Mouse (Mus musculus): ENCODE measurements around the gene Bckdk. TPM values are rescaled to one million over a fixed set of nuclear protein-coding genes. Genes with fewer than 3 reads are reported as not detected.

Bckdk gene
- polyA plus RNA-seq, 1 experiment from 2014 or later: 69.2 TPM

DNA sequence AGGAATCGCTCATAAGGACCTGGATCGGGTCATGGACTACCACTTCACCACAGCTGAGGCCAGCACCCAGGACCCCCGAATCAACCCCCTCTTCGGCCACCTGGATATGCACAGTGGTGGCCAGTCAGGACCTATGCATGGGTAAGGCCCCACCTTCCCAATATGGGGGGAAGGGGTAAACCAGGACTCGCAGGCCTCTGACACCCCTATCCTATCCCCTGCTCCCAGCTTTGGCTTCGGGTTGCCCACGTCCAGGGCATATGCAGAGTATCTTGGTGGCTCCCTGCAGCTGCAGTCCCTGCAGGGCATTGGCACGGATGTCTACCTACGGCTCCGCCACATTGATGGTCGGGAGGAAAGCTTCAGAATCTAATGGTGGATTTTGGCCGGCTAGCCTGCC, 4.1 kb downstream of the Bckdk start:
- no peak overlapping the region for H3K27ac ChIP-seq

DNA sequence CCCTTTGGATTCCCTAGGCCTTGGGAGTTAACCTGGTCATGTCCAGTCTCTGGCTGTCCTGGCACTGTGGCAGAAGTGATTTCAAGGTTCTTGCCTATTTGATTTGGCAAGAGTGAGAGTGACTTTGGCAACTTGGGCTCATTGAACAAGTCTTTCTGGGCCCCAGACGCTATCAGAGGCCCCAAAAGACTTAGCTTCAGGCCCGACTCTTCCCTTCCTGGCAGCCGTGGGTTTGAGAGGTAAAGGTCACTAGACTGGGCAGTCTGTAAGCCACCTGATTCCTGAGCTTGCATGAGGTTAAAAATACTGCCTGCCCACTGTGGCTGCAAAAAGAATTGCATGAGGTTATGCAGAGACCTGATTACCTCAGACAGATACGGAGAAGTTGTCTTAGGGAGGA, 4.8 kb downstream of the Bckdk start:
- peaks cover 17% of the 10 kb centered on the region for H3K4me1 ChIP-seq (replicated peaks; ENCODE audit: control insufficient read depth, insufficient read depth, low read length)
- no peaks in the 10 kb centered on the region for H3K9me3 ChIP-seq (ENCODE audit: control insufficient read depth, low read length)
- H3K27ac ChIP-seq: no peak overlapping the region
- 94% methylated on average over 4 of the region's 4 CpGs for WGBS
- H3K4me2 ChIP-seq (replicated peaks): no peak overlapping the region
- no peaks in the 10 kb centered on the region for H3K27me3 ChIP-seq (ENCODE audit: control insufficient read depth, insufficient read depth, low read length)
- no peak overlapping the region for H3K4me3 ChIP-seq (replicated peaks; ENCODE audit: low read length)
- H3K36me3 ChIP-seq (replicated peaks; ENCODE audit: control insufficient read depth, insufficient read depth): peaks cover 32% of the 10 kb centered on the region
- ATAC-seq (ENCODE audit: low FRiP score) (no peak), DNase-seq (ENCODE audit: low spot score) (no peak)
- no peak overlapping the region for H3K9ac ChIP-seq

More for the DNA sequence above, 4.1 kb downstream of the Bckdk start:
- Histone ChIP-seq H3K4me3 (replicated peaks; ENCODE audit: low read length) (no peak overlapping the region), H3K9me3 (ENCODE audit: control insufficient read depth, low read length) (no peaks in the 10 kb centered on the region), H3K4me1 (replicated peaks; ENCODE audit: control insufficient read depth, insufficient read depth, low read length) (peaks cover 14% of the 10 kb centered on the region), H3K9ac (no peak overlapping the region), H3K36me3 (replicated peaks; ENCODE audit: control insufficient read depth, insufficient read depth) (peaks cover 32% of the 10 kb centered on the region), H3K27me3 (ENCODE audit: control insufficient read depth, insufficient read depth, low read length) (no peaks in the 10 kb centered on the region), H3K4me2 (replicated peaks) (no peak overlapping the region)
- DNase-seq (ENCODE audit: low spot score): no peak
- ATAC-seq (ENCODE audit: low FRiP score): no peak
- WGBS: 95% methylated on average over 12 of the region's 12 CpGs

- H3K36me3 ChIP-seq (replicated peaks; ENCODE audit: control insufficient read depth, insufficient read depth): peaks cover 40% of the 10 kb centered on the region
- 1% methylated on average over 40 of the region's 40 CpGs for WGBS
- ATAC-seq (ENCODE audit: low FRiP score) (peak; percentile 96), DNase-seq (ENCODE audit: low spot score) (peak; percentile 95)
- H3K4me3 ChIP-seq (replicated peaks; ENCODE audit: low read length): peak within 1 kb of the TSS; percentile 71
- peak within 1 kb of the TSS; percentile 79 for H3K4me2 ChIP-seq (replicated peaks)
- no peaks in the 10 kb centered on the region for H3K27me3 ChIP-seq (ENCODE audit: control insufficient read depth, insufficient read depth, low read length)
- peaks cover 9% of the 10 kb centered on the region for H3K4me1 ChIP-seq (replicated peaks; ENCODE audit: control insufficient read depth, insufficient read depth, low read length)
- H3K27ac ChIP-seq: peak within 1 kb of the TSS; percentile 87
- H3K9ac ChIP-seq: peak within 1 kb of the TSS; percentile 72
- no peaks in the 10 kb centered on the region for H3K9me3 ChIP-seq (ENCODE audit: control insufficient read depth, low read length)
Measured at GRCm38 (mm10) chr7:127912190-127912871, 8.4 kb downstream of the Bckdk start, which contains the start of gene Kat8. TSS of gene Kat8 (plus strand) at chr7:127912516.

DNA sequence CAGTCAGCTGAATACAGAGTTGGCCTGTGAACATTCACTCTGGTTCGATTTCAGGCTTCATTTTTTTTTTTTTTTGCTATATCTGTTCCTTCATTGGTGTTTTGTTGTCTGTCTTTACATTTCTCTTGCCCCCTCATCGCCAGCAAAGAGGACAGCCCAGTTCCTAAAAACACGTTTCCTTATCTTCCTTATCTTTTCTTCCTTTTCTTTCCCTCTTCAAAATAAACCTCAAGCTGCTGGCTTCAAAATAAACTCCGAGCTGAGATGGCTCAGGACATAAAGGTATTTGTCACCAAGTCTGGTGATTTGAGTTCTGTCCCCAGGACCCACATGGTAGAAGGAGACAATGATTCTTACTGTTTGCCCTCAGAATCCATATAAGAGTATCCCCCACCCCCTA, 9.1 kb downstream of the Bckdk start:
- ATAC-seq (ENCODE audit: low FRiP score) (no peak), DNase-seq (ENCODE audit: low spot score) (no peak)
- Histone ChIP-seq H3K4me3 (replicated peaks; ENCODE audit: low read length) (peak overlapping the region; percentile 71), H3K36me3 (replicated peaks; ENCODE audit: control insufficient read depth, insufficient read depth) (peaks cover 39% of the 10 kb centered on the region), H3K4me1 (replicated peaks; ENCODE audit: control insufficient read depth, insufficient read depth, low read length) (peaks cover 9% of the 10 kb centered on the region), H3K9me3 (ENCODE audit: control insufficient read depth, low read length) (no peaks in the 10 kb centered on the region), H3K27ac (no peak overlapping the region; the same call in 1 of the 2 replicates), H3K27me3 (ENCODE audit: control insufficient read depth, insufficient read depth, low read length) (no peaks in the 10 kb centered on the region), H3K4me2 (replicated peaks) (peak overlapping the region; percentile 79), H3K9ac (peak overlapping the region; percentile 72)
- 26% methylated on average over 4 of the region's 4 CpGs for WGBS

- ATAC-seq (ENCODE audit: low FRiP score): no peak
Measured at GRCm38 (mm10) chr7:127915293-127915692, 11.4 kb downstream of the Bckdk start.

DNA sequence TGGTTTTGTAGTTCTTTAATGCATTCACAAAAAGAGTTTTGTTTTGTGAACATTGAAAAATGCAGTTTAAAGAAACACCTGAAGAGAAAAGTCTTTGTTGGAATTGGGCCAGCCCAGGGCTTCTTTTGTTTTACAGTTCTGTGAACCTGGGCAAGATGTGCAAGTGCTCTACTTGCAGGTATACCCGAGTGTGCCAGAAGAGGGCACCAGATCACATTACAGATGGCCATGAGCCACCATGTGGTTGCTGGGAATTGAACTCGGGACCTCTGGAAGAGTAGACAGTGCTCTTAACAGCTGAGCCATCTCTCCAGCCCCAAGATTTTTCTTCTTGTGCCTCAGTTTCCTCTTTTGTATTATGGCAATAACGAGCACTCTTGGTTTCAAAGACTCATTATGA, 14.3 kb downstream of the Bckdk start:
- DNase-seq (ENCODE audit: low spot score) (no peak), ATAC-seq (ENCODE audit: low FRiP score) (no peak)

More at GRCm38 (mm10) chr7:127915293-127915692, 11.4 kb downstream of the Bckdk start:
- Histone ChIP-seq H3K9me3 (ENCODE audit: control insufficient read depth, low read length) (no peaks in the 10 kb centered on the region), H3K4me2 (replicated peaks) (no peak overlapping the region), H3K27me3 (ENCODE audit: control insufficient read depth, insufficient read depth, low read length) (no peaks in the 10 kb centered on the region), H3K4me3 (replicated peaks; ENCODE audit: low read length) (no peak overlapping the region), H3K27ac (no peak overlapping the region), H3K9ac (no peak overlapping the region), H3K4me1 (replicated peaks; ENCODE audit: control insufficient read depth, insufficient read depth, low read length) (peaks cover 9% of the 10 kb centered on the region), H3K36me3 (replicated peaks; ENCODE audit: control insufficient read depth, insufficient read depth) (peaks cover 40% of the 10 kb centered on the region)
- 96% methylated on average over 12 of the region's 12 CpGs for WGBS
- DNase-seq (ENCODE audit: low spot score): no peak

DNA sequence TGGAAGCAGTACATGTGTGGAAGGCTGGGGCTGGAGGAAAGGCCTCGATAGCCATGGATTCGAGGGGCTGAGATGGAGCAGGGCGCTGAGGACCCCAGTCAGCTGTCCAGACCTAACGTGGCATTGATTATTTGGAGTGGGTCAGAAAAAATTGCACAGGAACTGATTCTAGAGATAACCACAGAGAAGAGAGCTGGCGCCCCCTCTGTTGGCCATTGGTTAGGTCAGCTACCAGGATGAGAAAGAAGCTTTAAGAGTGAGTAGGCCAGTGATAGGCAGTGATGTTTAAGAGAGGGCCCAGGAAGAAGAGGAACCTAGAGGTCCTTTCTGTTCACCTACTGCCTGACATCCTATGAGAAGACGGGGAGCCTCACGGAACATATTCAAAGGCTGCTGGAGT, 15.4 kb downstream of the Bckdk start:
- 77% methylated on average over 7 of the region's 7 CpGs for WGBS
- H3K4me1 ChIP-seq (replicated peaks; ENCODE audit: control insufficient read depth, insufficient read depth, low read length): no peaks in the 10 kb centered on the region
- no peak overlapping the region for H3K4me2 ChIP-seq (replicated peaks)
- H3K4me3 ChIP-seq (replicated peaks; ENCODE audit: low read length): no peak overlapping the region
- no peak overlapping the region for H3K27ac ChIP-seq
- H3K9ac ChIP-seq: no peak overlapping the region
- DNase-seq (ENCODE audit: low spot score) (no peak), ATAC-seq (ENCODE audit: low FRiP score) (no peak)
- H3K27me3 ChIP-seq (ENCODE audit: control insufficient read depth, insufficient read depth, low read length): no peaks in the 10 kb centered on the region
- peaks cover 73% of the 10 kb centered on the region for H3K36me3 ChIP-seq (replicated peaks; ENCODE audit: control insufficient read depth, insufficient read depth)
- H3K9me3 ChIP-seq (ENCODE audit: control insufficient read depth, low read length): no peaks in the 10 kb centered on the region

More for the DNA sequence above, 14.3 kb downstream of the Bckdk start:
- Histone ChIP-seq H3K4me2 (replicated peaks) (no peak overlapping the region), H3K9ac (no peak overlapping the region), H3K4me3 (replicated peaks; ENCODE audit: low read length) (no peak overlapping the region), H3K27ac (no peak overlapping the region), H3K36me3 (replicated peaks; ENCODE audit: control insufficient read depth, insufficient read depth) (peaks cover 63% of the 10 kb centered on the region), H3K27me3 (ENCODE audit: control insufficient read depth, insufficient read depth, low read length) (no peaks in the 10 kb centered on the region), H3K4me1 (replicated peaks; ENCODE audit: control insufficient read depth, insufficient read depth, low read length) (peaks cover under 1% of the 10 kb centered on the region; the same call in 1 of the 2 replicates), H3K9me3 (ENCODE audit: control insufficient read depth, low read length) (no peaks in the 10 kb centered on the region)
- whole genome bisulfite sequencing: 58% methylated on average over 3 of the region's 3 CpGs

DNA sequence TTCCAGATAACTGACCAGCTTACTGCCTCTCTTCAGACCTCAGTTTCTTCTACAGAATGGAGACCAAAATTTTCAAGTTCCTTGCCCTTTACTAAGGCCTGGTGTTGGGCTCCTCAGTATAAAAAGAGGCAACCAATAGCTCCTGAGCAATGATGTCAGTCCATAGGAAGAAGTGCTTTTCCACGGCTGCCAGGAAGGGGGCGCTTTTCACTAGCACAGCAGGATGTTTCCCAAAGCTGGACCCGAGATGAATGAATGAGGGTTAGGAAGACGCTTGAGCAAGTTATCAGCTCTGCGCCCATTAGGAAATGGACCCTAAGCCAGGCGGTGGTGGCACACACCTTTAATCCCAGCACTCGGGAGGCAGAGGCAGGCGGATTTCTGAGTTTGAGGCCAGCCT, 17.6 kb downstream of the Bckdk start:
- H3K9me3 ChIP-seq (ENCODE audit: control insufficient read depth, low read length): no peaks in the 10 kb centered on the region
- DNase-seq (ENCODE audit: low spot score): no peak
- 64% methylated on average over 8 of the region's 8 CpGs for WGBS
- ATAC-seq (ENCODE audit: low FRiP score): no peak
- H3K36me3 ChIP-seq (replicated peaks; ENCODE audit: control insufficient read depth, insufficient read depth): peaks cover 82% of the 10 kb centered on the region
- H3K4me2 ChIP-seq (replicated peaks): no peak overlapping the region
- no peak overlapping the region for H3K4me3 ChIP-seq (replicated peaks; ENCODE audit: low read length)
- no peaks in the 10 kb centered on the region for H3K27me3 ChIP-seq (ENCODE audit: control insufficient read depth, insufficient read depth, low read length)
- no peaks in the 10 kb centered on the region for H3K4me1 ChIP-seq (replicated peaks; ENCODE audit: control insufficient read depth, insufficient read depth, low read length)
- no peak overlapping the region for H3K9ac ChIP-seq
- H3K27ac ChIP-seq: no peak overlapping the region

GRCm38 (mm10) chr7:127922451-127923275, 18.8 kb downstream of the Bckdk start:
- no peak overlapping the region for H3K4me3 ChIP-seq (replicated peaks; ENCODE audit: low read length)
- H3K36me3 ChIP-seq (replicated peaks; ENCODE audit: control insufficient read depth, insufficient read depth): peaks cover 75% of the 10 kb centered on the region
- H3K4me2 ChIP-seq (replicated peaks): no peak overlapping the region
- H3K27ac ChIP-seq: no peak overlapping the region
- ATAC-seq (ENCODE audit: low FRiP score) (no peak), DNase-seq (ENCODE audit: low spot score) (no peak)
- H3K9me3 ChIP-seq (ENCODE audit: control insufficient read depth, low read length): no peaks in the 10 kb centered on the region
- H3K4me1 ChIP-seq (replicated peaks; ENCODE audit: control insufficient read depth, insufficient read depth, low read length): no peaks in the 10 kb centered on the region
- 85% methylated on average over 6 of the region's 6 CpGs for WGBS
- H3K27me3 ChIP-seq (ENCODE audit: control insufficient read depth, insufficient read depth, low read length): no peaks in the 10 kb centered on the region
- H3K9ac ChIP-seq: no peak overlapping the region
